Mouse (Mus musculus) kidney, postnatal 25 days (tissue): ENCODE measurements around the gene Pex7.
"Not testable (repeated sequence)": the region's sequence is repeated elsewhere in the genome, so short reads cannot be mapped to it uniquely, and the experiment has no call there.

ENCODE experiments used
- DNase-seq, 2 experiments: peaks; one replicate each; pipeline ENCODE4 v3.0.0; 2021; ENCODE audit warnings: mixed read lengths in 2 of 2

Pex7 gene

DNA sequence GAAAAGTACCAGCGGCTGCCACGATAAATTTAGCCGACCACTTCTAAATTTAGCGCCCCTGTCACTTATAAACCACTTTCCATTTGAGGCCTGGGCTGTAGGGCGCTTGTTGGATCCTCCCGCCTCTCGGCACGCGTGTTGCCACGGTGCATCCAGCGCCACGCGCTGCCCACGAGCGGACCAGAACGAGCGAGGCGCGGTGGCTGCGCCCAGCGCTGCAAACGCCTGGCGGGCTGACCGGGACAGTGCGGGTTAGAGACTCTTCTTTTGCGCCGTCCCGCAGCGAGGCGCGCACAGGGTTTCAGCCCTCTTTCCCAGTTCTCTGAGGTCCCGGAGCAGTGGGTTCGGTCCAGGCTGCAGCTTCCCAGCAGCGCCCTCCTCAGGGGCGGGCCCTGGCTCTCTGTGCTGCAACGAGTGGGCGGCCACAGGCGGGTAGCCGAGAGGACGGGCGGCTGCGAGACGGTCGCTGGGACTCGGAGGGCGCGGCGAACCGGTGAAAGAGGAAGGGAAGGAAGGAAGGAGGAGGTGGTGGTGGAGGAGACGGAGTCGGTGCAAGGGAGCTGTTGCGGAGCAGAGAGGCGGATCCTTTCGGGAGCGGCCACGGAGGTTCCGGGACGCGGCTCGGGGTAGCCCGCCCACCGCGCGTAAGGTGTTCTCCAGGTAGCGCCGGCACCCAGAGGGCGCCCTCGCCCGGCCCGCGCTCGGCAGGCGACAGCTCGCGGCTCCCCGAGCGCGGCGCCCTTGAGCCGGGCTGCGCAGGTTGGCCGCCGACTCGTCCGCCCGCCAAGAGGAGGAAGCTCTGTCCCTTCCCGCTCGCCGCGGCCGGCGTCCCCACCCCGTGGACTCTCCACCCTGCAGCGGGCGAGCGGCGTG, 26.3 kb upstream of the Pex7 start:
- peak; percentile 85 to 94 for DNase-seq

DNA sequence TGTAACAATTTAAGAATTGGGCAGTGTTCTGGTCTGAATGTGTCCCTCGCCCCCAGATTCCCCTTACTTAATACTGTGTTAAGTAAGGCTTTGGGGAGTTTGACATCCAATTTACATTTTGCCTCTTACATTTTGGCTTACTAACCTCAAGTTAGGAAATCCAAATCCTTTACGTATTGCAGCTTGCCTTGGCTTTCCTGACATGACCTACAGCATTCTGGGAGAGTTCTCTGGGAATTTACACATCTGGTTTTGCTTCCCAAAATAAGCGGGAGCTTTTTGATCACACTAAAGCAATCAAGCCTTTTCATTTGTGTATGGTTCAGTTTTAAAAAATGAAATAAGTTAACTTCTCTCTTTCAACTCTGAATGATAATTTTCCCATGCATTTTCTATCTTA, 25.5 kb upstream of the Pex7 start:
- DNase-seq: no peak

DNA sequence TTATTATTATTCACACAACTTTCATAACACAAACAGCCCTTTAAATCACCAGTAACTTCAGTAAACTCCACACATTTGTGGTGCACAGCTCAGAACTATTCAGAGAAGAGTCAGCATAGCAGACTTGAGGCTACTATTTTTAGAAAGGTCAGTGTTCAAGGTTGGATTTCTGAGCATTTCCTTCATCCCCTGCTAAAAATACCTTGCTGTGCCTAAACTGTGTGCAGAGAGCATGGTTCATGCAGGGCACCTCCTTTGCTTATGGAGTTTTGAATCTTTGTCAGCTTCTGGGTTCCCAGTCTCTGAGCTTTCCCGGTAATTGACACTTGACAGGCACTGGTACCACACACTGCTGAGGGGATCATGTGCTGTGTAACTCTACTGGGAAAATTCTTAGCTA, 20.7 kb upstream of the Pex7 start:
- DNase-seq: no peak

DNA sequence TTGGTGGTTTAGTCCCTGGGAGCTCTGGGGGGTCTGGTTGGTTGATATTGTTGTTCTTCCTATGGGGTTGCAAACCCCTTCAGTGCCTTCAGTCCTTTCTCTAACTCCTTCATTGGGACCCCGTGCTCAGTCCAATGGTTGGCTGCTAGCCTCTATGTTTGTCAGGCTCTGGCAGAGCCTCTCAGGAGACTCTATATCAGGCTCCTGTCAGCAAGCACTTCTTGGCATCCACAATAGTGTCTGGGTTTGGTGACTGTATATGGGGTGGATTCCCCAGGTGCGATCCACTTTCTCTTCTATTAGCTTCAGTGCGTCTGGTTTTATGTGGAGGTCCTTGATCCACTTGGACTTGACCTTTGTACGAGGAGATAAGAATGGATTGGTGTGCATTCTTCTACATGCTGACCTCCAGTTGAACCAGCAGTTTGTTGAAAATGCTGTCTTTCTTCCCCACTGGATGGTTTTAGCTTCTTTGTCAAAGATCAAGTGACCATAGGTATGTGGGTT, 19.0 kb upstream of the Pex7 start:
- not testable (repeated sequence) for DNase-seq

DNA sequence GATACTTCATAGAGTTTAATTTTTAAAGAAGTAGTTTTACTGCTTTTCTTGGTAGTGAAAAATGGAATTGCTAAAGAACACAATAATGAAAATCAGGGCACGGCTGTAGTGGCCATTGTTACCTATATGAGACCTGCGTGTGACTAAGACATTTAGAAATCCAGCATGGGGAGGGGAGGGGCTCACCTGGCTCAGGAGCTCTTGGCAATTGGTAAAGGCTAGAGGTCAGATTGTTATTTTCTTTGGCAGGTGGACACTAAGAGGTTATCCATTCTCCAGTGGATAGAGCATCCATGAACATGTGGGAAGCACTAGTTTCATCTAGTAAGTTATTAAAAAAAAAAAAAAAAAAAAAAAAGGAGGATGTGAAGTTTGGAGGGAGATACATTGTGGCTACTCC, 16.8 kb upstream of the Pex7 start:
- no peak for DNase-seq

DNA sequence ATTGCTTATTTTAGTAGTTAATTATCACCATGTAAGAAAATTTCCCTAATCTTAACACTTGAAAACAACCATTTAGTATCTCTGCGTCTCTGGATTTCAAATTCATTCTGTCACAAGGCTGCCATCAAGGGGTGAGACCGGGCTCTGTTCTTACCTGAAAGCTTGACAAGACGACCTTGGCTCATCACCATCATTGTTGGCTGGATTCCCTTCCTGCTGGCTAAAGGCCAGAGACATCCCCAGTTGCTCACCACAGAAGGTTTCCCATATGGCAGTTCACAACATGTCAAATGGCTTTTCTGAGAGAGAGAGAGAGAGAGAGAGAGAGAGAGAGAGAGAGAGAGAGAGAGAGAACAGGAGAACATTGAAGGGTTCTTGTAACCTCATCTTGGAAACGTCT, 14.9 kb upstream of the Pex7 start:
- DNase-seq: peak in 1 of 2 experiments; percentile 38

DNA sequence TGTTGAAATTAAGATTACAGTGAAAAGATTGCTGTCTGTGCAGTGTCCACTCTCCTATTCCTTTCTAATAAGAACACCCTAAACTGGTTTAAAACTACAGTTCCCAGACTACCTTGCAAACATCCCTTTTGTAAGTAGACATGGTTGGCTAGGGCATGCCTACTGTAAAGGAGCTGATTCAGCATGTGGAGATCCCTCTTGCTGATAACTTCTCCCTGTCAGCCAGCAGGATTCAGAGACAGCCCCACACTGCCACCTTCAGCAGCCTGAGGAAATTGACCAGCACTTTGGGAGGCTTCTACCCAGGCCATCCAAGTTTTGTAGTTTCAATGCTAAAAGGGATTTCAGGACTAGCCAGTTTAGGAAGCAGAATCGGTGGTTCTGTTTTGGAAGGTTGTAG, 7.8 kb upstream of the Pex7 start:
- peak; percentile 76 to 84 for DNase-seq

DNA sequence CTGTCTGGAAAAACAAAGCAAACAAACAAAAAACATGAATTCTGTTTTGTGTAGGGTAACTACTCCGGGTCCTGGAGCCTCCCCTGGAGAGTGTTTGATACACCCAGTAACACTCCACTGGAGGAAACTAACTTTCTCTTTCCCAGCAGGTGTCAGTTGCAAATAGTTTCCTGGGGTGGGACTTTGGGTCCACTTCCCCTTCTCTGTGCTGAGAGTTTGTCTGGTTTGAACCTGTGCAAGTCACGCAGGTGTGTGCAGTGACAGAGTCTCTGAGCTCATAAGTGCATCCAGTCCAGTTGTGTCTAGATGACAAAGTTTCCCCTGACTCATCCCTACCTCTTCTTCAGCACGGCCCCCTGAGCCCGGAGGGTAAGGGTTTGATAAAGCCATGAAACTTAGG, 6.3 kb upstream of the Pex7 start:
- DNase-seq: no peak

DNA sequence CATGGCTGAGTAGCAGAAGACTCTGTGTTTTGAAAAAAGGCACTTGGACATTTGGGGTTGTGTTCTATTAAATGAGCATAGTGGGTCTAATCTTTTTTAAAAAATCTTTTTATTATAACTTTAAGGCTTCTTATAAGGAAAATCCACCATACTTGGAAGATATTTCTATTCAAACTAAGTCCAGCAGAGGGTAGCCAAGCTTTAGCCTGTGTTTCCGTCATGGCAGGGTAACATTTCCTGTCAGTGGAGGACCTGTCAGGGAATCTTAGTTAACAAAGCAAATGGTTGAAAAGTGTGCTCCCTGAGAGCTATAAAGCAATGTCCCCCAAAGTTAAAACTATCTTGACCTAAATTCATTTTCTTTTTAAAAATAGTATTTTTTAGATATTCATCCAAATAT, 4.1 kb upstream of the Pex7 start:
- DNase-seq: no peak

DNA sequence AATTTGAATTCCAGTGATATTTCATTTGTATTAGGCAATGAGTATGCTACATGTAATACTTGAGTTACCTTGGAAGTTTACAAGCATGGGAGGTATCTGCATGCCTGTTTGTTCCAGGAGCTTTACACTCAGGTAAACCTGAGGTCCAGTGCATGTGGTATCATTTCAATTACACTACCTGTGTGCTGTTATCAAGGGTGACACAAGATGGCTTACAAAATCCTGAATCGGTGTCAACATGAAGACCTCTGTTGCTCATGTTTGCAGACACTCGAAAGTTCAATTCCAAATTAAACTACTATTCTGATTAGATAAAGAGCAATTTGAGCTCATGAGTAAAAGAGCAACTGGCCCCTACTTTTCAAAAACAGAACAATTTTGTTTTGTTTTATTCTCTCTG, 3.0 kb upstream of the Pex7 start:
- DNase-seq: no peak

DNA sequence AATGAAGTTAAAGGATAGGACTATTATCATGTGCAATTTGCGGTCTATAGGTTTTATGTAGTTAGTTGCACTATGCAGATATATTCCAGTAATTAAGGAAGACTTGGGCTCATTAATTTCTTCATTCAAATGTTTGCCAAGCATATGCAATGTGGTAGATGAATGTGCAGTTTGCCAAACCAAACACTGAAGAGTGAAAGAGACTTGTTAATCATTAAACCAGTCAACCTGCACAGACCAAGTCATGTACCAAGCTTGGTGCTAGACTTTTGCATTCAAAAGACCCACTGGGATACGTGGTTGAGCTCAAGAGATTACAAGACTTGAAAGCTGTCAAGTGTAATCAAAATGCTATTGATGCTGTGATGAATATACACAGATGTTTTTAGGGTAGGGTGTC, 587 bp upstream of the Pex7 start:
- no peak for DNase-seq

DNA sequence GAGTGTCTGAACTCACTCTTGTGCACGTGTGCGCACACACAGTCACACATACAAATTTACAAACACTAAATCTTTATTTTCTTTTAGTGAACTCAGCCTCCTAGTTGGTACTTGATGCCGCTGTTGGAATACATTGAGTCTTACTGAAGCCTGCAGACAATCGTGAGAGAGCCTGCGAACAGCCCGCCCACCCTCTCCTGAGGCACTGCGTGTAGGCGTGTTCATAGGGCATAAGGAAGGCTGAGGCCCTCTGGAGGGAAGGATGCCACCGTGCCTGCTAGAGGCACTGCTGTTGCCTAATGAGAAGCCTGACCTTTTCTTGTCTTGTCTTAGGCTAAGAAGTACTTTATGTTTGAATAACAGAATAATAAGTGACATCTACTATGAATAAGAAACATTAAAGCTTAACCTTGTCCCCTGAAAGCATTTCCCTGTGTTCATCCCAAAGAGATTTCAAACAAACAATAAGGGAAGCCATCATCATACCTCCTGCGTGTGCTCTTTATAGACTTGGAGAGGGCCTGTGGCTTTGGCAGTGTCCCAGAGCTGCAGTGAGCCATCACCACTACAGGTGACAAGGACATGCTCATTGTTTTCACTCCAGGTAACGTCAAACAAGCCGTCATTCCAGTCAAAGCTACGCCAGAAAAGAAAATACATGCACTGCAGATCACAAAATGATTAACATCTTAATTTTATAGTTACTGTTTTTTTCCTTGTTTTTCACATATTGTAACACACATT, 3.2 kb downstream of the Pex7 start:
- no peak for DNase-seq

DNA sequence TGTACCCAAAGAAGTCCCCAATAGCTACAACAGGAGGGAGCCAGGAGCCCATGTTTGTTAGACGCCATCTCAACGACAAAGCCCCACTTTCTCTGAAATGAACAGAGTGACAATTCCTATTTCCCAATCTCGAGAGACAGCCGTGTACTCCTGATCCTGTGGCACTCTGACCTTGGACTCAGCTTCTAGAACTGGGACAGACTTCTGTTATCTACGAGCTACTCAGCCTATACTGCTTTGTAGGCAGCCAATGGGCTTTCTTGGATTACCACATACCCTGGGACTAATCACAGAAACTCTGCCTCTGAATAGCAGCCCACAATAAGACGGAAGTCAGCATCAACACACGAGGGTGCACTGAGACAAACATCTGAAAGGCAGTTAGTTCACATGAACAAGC, 5.5 kb downstream of the Pex7 start:
- no peak for DNase-seq

DNA sequence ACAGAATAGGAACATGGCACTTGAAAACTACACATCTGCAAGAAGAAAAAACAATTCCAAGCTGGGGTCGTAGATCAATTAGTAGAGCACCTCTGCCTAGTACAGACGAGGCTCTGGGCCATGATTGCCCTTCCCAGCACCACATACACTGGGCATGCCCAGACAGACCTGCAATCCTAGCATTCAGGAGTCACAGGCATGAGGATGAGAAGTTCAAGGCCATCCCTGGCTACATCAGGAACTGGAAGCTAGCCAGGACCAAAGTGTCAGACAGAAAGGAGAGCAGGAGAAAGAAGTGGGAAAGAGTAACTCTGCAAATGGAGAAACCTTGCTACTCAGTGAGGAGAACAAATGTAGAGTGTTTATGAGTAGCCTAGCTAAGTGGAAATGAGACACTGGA, 7.3 kb downstream of the Pex7 start:
- DNase-seq: no peak

DNA sequence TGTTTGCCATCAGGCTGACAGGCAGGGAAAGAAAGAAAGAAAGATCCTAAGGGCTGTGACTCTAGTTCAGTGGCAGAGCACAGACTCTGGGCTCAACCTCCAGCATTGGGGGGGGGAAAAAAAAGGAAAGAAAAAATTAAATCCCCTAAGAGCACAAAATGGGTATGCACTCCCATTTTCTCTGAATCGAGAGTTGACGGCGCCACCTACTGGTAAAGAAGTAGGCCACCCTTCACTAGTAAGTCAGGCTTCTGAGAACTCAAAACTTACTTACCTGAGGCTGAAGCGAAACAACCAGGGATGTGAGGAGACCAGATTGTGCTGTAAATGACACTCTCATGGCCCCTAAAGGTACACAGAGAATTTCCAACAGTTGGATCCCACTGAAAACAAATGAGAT, 13.5 kb downstream of the Pex7 start:
- peak; percentile 49 to 57 for DNase-seq

DNA sequence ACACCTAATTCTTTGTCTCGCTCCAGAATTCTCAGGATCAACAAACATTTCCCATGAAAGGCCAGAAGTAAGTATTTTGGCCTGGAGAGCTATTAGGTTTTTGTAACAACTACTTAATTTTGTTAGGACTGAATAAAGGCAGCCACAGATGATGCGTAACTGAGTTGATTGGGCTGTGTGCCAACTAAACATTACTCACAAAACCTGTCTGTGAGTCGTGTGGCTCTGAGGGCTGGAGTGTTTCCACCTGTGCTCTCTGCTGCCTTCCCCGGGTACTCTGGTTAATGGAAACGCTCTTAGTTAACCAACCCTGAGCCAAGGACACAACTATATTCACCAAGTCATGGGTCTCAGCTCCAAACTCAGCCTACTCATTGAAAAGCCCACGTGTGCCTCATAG, 14.3 kb downstream of the Pex7 start:
- peak in 1 of 2 experiments; percentile 22 for DNase-seq

DNA sequence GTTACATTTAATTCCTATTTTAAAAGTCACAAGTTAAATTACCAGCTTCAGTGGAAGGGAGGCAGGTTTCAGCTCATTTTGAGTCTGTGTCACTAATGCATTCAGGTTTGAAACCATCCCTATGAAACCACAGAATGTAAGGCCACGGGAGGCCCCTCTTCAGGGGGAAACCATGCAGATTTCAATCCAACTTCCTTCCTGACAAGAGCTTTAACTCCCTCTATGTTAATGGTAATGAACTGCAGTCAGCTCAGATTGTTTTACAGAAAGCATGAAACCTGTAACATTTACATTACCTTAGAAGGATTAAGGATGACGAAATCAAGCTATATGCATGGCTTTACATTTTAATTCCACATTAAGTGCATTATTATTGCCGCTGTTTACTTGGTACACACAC, 15.8 kb downstream of the Pex7 start:
- DNase-seq: no peak

DNA sequence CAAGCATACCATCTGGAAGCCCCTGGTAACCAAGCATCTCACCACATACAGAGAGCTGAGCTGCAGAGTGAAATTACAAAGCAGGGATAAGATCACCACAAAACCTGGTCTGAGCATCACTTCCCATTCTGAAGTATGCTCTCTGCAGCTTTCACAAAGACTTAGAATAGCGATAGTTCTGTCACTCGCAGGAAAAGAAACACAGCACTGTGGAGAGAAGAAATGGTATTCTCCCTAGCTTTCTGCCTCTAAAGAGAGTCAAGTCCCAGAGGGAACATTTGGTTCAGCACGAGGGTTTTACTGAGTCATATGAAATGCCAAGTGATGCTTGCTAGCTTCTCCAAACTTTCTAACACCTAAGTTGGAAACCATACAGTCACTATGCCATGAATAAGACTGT, 17.6 kb downstream of the Pex7 start:
- DNase-seq: no peak

DNA sequence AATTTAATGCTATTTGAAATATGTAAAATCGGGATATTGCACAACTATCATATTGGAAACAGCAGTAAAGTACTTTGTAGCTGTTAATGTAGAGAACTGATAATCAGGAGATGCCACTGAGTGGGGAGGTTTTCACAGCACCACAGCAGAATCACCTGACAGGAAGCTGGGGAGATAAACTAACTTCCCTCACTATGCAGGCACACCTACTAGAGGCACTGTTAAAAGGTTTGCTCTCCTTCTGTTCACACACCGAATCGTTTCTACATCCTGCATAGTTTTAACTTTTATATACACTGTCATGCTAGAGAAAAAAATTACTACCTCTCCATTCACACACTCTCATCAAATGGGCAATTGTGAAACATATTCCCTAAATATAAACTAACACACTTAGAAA, 21.2 kb downstream of the Pex7 start:
- DNase-seq: no peak

DNA sequence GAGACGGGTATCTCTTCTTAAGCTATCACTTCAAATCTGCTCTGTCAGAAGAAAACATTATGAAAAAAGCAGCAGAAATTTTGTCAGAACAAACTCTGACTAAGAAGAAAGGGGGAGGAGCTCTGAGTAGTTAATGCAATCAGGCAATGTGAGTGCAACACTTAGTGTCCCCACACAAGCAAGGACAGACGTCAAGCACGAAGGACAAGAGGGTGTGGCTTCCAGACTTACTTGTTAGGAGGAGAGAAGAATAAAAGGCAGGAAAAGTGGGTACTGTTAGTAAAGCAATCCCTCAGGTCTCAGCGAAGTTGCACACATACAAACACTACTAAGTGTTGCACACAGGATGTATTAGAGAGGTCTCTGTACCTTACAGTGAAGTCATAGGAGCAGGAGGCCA, 23.1 kb downstream of the Pex7 start:
- no peak for DNase-seq

DNA sequence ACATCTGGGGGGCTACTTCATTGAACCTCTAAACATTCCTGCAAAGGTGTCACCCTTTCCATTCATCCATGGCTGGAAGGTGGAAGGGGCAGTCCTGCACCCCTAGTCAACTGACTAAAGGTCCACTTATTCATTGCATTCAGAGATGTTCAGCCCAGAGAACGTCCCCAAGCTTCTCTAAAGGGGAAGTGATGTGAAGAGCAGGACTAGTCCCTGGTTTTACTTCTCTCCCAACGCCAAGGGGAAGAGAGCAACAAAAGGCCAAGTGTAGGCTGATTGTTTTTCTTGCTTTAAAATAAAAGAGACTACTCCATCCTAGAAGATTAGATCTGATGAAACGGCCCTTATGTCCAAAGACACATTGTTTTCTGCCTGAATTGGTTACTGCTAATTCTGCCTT, 27.1 kb downstream of the Pex7 start:
- DNase-seq: no peak

DNA sequence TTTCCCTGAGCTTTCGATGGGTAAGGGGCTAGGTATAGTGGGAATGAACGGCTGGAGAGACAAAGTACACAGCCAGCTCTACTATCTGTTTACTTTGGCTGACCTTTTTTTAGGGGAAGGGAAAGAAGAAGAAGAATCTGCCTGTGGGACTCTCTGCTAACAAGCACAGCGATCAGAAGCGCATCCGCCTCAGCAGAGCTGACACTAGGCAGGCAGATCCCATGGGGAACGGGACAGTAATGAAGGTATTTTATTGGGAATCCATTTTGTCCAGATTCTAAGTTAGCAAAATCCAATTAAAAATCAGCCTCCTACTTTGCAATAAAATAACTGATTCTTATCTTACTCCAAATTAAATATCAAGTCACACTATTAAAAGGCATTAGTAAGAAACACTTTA, 28.3 kb downstream of the Pex7 start:
- no peak for DNase-seq

DNA sequence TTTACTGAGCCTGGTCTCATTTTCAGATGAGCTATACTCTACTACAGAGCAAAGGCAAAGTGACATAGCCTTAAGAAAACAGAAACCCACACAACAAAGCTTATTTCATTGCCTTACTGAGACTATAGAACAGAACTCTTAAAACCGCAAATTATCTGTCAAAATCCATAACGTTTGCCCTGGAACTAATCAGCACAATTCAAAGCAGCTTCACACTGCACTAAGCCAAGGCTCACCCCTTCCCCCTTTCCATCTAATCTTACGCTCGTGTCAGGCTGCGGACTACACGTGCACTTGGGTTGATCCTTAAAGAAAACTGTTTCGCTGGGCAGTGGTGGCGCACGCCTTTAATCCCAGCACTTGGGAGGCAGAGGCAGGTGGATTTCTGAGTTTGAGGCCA, 29.8 kb downstream of the Pex7 start:
- DNase-seq: no peak

DNA sequence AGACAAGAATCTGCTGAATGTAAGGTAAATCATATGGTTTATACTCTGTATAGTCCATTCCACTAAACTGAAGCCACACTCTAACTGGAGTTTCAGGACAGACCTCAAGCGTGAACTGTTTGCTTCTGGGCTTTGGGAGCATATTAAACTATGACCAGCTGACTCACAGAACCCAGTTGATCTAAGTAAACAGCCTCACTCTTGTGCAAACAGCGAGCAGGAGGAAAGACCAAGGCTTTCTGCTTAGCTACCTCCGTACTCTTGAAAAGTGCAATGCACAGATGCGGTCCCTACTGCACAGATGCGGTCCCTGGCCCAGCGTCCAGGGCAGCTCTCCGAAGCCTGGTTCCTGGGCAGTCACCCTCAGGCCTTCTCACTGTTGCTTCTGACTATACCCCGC, 30.2 kb downstream of the Pex7 start:
- no peak for DNase-seq
